Mouse (Mus musculus) stomach, postnatal 0 days (tissue): ENCODE results near the gene Batf.

Experiments
- CTCF ChIP-seq: IDR thresholded peaks from 2 replicates; pipeline ENCODE4 v1.5.1; 2016; ENCODE audit warnings: antibody characterized with exemption, low read depth, mild to moderate bottlenecking, moderate library complexity
- EP300 ChIP-seq: optimal IDR thresholded peaks from 2 replicates; pipeline ENCODE3; 2016; ENCODE audit warnings: antibody characterized with exemption

GRCm38 (mm10) chr12:85679117-85679516 is 7.4 kb upstream of the Batf start:
- TF ChIP-seq CTCF (no peak), EP300 (no peak)
